Mouse (Mus musculus): ENCODE results near the gene Ror1. TPM values are rescaled to one million over a fixed set of nuclear protein-coding genes. Genes with fewer than 3 reads are reported as not detected.

The Ror1 gene
- polyA plus RNA-seq, 1 experiment from 2014 or later = 2.6 TPM

GRCm38 (mm10) chr4:100271059-100271735 lies 175.6 kb downstream of the Ror1 start:
- H3K4me1 ChIP-seq (replicated peaks; ENCODE audit: control insufficient read depth, insufficient read depth) = no peaks in the 10 kb centered on the region
- no peak overlapping the region for H3K27ac ChIP-seq (replicated peaks)
- H3K27me3 ChIP-seq (ENCODE audit: control insufficient read depth, insufficient read depth, low read length) = no peaks in the 10 kb centered on the region
- H3K36me3 ChIP-seq (ENCODE audit: control insufficient read depth, insufficient read depth, low read length) = no peaks in the 10 kb centered on the region
- H3K9ac ChIP-seq (ENCODE audit: low read length) = no peak overlapping the region
- no peaks in the 10 kb centered on the region for H3K9me3 ChIP-seq (ENCODE audit: control insufficient read depth, low read length)
- WGBS = 46% methylated on average over 10 of the region's 10 CpGs
- ATAC-seq (ENCODE audit: low FRiP score, low TSS enrichment) (no peak), DNase-seq (ENCODE audit: low spot score) (no peak)
- no peak overlapping the region for H3K4me2 ChIP-seq (replicated peaks; ENCODE audit: low read depth)
- TF ChIP-seq EP300 (optimal IDR thresholded peaks at IDR 0.05) (no peak), CTCF (IDR thresholded peaks at IDR 0.05; ENCODE audit: low read depth) (no peak)
- H3K4me3 ChIP-seq (ENCODE audit: low read depth, low read length) = no peak overlapping the region

- Histone ChIP-seq H3K4me2 (replicated peaks; ENCODE audit: low read depth) (no peak overlapping the region), H3K27ac (replicated peaks) (no peak overlapping the region), H3K4me3 (ENCODE audit: low read depth, low read length) (no peak overlapping the region), H3K9me3 (ENCODE audit: control insufficient read depth, low read length) (no peaks in the 10 kb centered on the region), H3K27me3 (ENCODE audit: control insufficient read depth, insufficient read depth, low read length) (no peaks in the 10 kb centered on the region), H3K36me3 (ENCODE audit: control insufficient read depth, insufficient read depth, low read length) (no peaks in the 10 kb centered on the region), H3K9ac (ENCODE audit: low read length) (no peak overlapping the region), H3K4me1 (replicated peaks; ENCODE audit: control insufficient read depth, insufficient read depth) (no peaks in the 10 kb centered on the region)
- WGBS = 42% methylated on average over 6 of the region's 6 CpGs
- DNase-seq (ENCODE audit: low spot score) (no peak), ATAC-seq (ENCODE audit: low FRiP score, low TSS enrichment) (no peak)
- TF ChIP-seq EP300 (optimal IDR thresholded peaks at IDR 0.05) (no peak), CTCF (IDR thresholded peaks at IDR 0.05; ENCODE audit: low read depth) (no peak)
Observed at GRCm38 (mm10) chr4:100271736-100272127, 176.1 kb downstream of the Ror1 start.

- ATAC-seq (ENCODE audit: low FRiP score, low TSS enrichment) = no peak
- no peaks in the 10 kb centered on the region for H3K27me3 ChIP-seq (ENCODE audit: control insufficient read depth, insufficient read depth, low read length)
- WGBS = 92% methylated on average over 3 of the region's 3 CpGs
- TF ChIP-seq EP300 (optimal IDR thresholded peaks at IDR 0.05) = no peak
- TF ChIP-seq CTCF (IDR thresholded peaks at IDR 0.05; ENCODE audit: low read depth) = no peak
- H3K36me3 ChIP-seq (ENCODE audit: control insufficient read depth, insufficient read depth, low read length) = no peaks in the 10 kb centered on the region
- H3K4me1 ChIP-seq (replicated peaks; ENCODE audit: control insufficient read depth, insufficient read depth) = no peaks in the 10 kb centered on the region
- H3K4me3 ChIP-seq (ENCODE audit: low read depth, low read length) = no peak overlapping the region
- no peak overlapping the region for H3K9ac ChIP-seq (ENCODE audit: low read length)
- no peaks in the 10 kb centered on the region for H3K9me3 ChIP-seq (ENCODE audit: control insufficient read depth, low read length)
- H3K4me2 ChIP-seq (replicated peaks; ENCODE audit: low read depth) = no peak overlapping the region
- DNase-seq (ENCODE audit: low spot score) = no peak
- no peak overlapping the region for H3K27ac ChIP-seq (replicated peaks)
Observed at GRCm38 (mm10) chr4:100273356-100273755, 177.8 kb downstream of the Ror1 start.

GRCm38 (mm10) chr4:100273807-100274480 lies 178.4 kb downstream of the Ror1 start:
- TF ChIP-seq CTCF (IDR thresholded peaks at IDR 0.05; ENCODE audit: low read depth) (no peak), EP300 (optimal IDR thresholded peaks at IDR 0.05) (no peak)
- Histone ChIP-seq H3K4me2 (replicated peaks; ENCODE audit: low read depth) (no peak overlapping the region), H3K4me3 (ENCODE audit: low read depth, low read length) (no peak overlapping the region), H3K27ac (replicated peaks) (no peak overlapping the region), H3K27me3 (ENCODE audit: control insufficient read depth, insufficient read depth, low read length) (no peaks in the 10 kb centered on the region), H3K36me3 (ENCODE audit: control insufficient read depth, insufficient read depth, low read length) (no peaks in the 10 kb centered on the region), H3K9ac (ENCODE audit: low read length) (no peak overlapping the region), H3K9me3 (ENCODE audit: control insufficient read depth, low read length) (no peaks in the 10 kb centered on the region), H3K4me1 (replicated peaks; ENCODE audit: control insufficient read depth, insufficient read depth) (no peaks in the 10 kb centered on the region)
- WGBS = 89% methylated on average over 4 of the region's 4 CpGs
- ATAC-seq (ENCODE audit: low FRiP score, low TSS enrichment) (0 out of 2 replicates have a peak, but pooled peaks have one; percentile 15), DNase-seq (ENCODE audit: low spot score) (no peak)

GRCm38 (mm10) chr4:100276482-100276881 lies 180.9 kb downstream of the Ror1 start:
- TF ChIP-seq EP300 (optimal IDR thresholded peaks at IDR 0.05) (no peak), CTCF (IDR thresholded peaks at IDR 0.05; ENCODE audit: low read depth) (no peak)
- H3K27me3 ChIP-seq (ENCODE audit: control insufficient read depth, insufficient read depth, low read length) = no peaks in the 10 kb centered on the region
- no peaks in the 10 kb centered on the region for H3K4me1 ChIP-seq (replicated peaks; ENCODE audit: control insufficient read depth, insufficient read depth)
- no peaks in the 10 kb centered on the region for H3K36me3 ChIP-seq (ENCODE audit: control insufficient read depth, insufficient read depth, low read length)
- WGBS = 71% methylated on average over 7 of the region's 7 CpGs
- no peak overlapping the region for H3K27ac ChIP-seq (replicated peaks)
- H3K9me3 ChIP-seq (ENCODE audit: control insufficient read depth, low read length) = no peaks in the 10 kb centered on the region
- no peak for ATAC-seq (ENCODE audit: low FRiP score, low TSS enrichment)
- no peak for DNase-seq (ENCODE audit: low spot score)
- no peak overlapping the region for H3K4me3 ChIP-seq (ENCODE audit: low read depth, low read length)
- no peak overlapping the region for H3K9ac ChIP-seq (ENCODE audit: low read length)
- H3K4me2 ChIP-seq (replicated peaks; ENCODE audit: low read depth) = no peak overlapping the region

GRCm38 (mm10) chr4:100276970-100277369 lies 181.4 kb downstream of the Ror1 start:
- Histone ChIP-seq H3K36me3 (ENCODE audit: control insufficient read depth, insufficient read depth, low read length) (no peaks in the 10 kb centered on the region), H3K9ac (ENCODE audit: low read length) (no peak overlapping the region), H3K4me2 (replicated peaks; ENCODE audit: low read depth) (no peak overlapping the region), H3K4me3 (ENCODE audit: low read depth, low read length) (no peak overlapping the region), H3K27me3 (ENCODE audit: control insufficient read depth, insufficient read depth, low read length) (no peaks in the 10 kb centered on the region), H3K4me1 (replicated peaks; ENCODE audit: control insufficient read depth, insufficient read depth) (no peaks in the 10 kb centered on the region), H3K27ac (replicated peaks) (no peak overlapping the region), H3K9me3 (ENCODE audit: control insufficient read depth, low read length) (no peaks in the 10 kb centered on the region)
- DNase-seq (ENCODE audit: low spot score) (no peak), ATAC-seq (ENCODE audit: low FRiP score, low TSS enrichment) (no peak)
- WGBS = 59% methylated on average over 1 of the region's 1 CpGs
- no peak for TF ChIP-seq CTCF (IDR thresholded peaks at IDR 0.05; ENCODE audit: low read depth)
- TF ChIP-seq EP300 (optimal IDR thresholded peaks at IDR 0.05) = no peak

Measured in stomach, postnatal 0 days (tissue).